ENCODE assay signal across 26 mouse cellular contexts in the genomic region with DNA sequence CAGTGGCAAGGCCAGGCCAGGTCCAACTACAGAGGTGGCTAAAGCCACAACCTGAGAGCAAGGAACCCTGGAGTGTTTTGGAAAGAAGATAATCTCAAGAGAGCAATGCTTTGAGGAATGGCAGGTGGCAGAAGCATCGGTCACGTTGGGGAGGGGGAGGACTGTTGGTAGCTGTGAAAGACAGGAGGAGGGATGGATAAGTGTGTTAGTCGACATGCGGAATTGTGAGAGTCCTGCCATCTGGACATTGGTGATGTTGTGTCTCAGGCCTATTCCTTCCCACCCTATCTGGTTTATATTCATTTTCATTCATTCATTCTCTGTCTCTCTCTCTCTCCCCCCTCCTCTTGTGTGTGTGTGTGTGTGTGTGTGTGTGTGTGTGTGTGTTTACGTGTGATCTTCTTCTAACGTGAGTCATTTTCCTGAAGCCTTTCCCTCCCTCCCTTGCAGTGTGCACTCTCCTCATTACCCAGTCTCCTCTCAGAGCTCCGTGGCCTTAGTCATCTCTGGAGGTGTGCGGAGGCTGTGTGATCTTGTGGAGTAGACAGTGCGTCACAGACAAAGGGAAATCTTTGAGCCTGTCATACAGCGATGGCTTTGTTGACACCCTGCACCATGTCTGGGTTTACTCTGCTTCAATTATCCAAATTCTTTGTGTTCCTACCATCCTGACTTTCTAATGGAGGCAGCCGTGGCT. TPM values are rescaled to one million over a fixed set of nuclear protein-coding genes. Genes with fewer than 3 reads are reported as not detected.
DNase-seq lines count a peak whose midpoint lies in the region; ATAC-seq and TF ChIP-seq lines count a peak whose summit lies in the region.
"Had no signal": no experiment of that assay in that cellular context is flagged by ENCODE, and none has a peak within 500 bp of the region (broad histone marks: within the 10 kb centered on the region; RNA-seq: fewer than 3 reads in every experiment).

No protein-coding gene starts in this region.

- peaks cover 57% of the 10 kb centered on the region for H3K36me3 ChIP-seq in forebrain, embryonic 13.5 days (ENCODE audit: poor library complexity, severe bottlenecking)
- peaks cover 19% of the 10 kb centered on the region for H3K36me3 ChIP-seq in forebrain, embryonic 12.5 days (replicated peaks)
- H3K36me3 ChIP-seq in macrophage (ENCODE audit: inconsistent target): peaks cover 63% of the 10 kb centered on the region

- H3K9me3 ChIP-seq in forebrain, embryonic 13.5 days (replicated peaks): no peaks in the 10 kb centered on the region
- no peaks in the 10 kb centered on the region for H3K9me3 ChIP-seq in forebrain, embryonic 12.5 days
- H3K9me3 ChIP-seq: embryonic facial prominence, embryonic 13.5 days; G1E; limb, embryonic 13.5 days; lung, embryonic 15.5 days; midbrain, embryonic 10.5 days; neural tube, embryonic 13.5 days had no signal

- peak overlapping the region; percentile 31; the same call in 1 of the 2 replicates for H3K27ac ChIP-seq in forebrain, embryonic 13.5 days
- no peak overlapping the region for H3K27ac ChIP-seq in forebrain, embryonic 12.5 days
- no peak overlapping the region for H3K27ac ChIP-seq in left cerebral cortex, adult 2 months
- peak overlapping the region; percentile 88; the same call in 1 of the 2 replicates for H3K27ac ChIP-seq in macrophage
- H3K27ac ChIP-seq: embryonic facial prominence, embryonic 13.5 days; heart, adult 2 months; hindbrain, embryonic 14.5 days; layer of hippocampus, adult 2 months; limb, embryonic 13.5 days; liver, embryonic 14.5 days; lung, embryonic 15.5 days; midbrain, embryonic 10.5 days; neural tube, embryonic 13.5 days had no signal

- H3K9ac ChIP-seq in forebrain, embryonic 13.5 days: no peak overlapping the region
- no peak overlapping the region for H3K9ac ChIP-seq in forebrain, embryonic 12.5 days
- H3K9ac ChIP-seq: embryonic facial prominence, embryonic 13.5 days; hindbrain, embryonic 14.5 days; limb, embryonic 13.5 days; liver, embryonic 14.5 days; lung, embryonic 15.5 days; neural tube, embryonic 13.5 days had no signal

- H3K4me1 ChIP-seq in forebrain, embryonic 13.5 days: peaks cover 7% of the 10 kb centered on the region; the same call in 1 of the 2 replicates
- peaks cover 3% of the 10 kb centered on the region; the same call in 1 of the 2 replicates for H3K4me1 ChIP-seq in forebrain, embryonic 12.5 days
- H3K4me1 ChIP-seq: embryonic facial prominence, embryonic 13.5 days; limb, embryonic 13.5 days; lung, embryonic 15.5 days; neural tube, embryonic 13.5 days had no signal

- H3K4me3 ChIP-seq in forebrain, embryonic 13.5 days: no peak overlapping the region
- H3K4me3 ChIP-seq in forebrain, embryonic 12.5 days (replicated peaks): no peak overlapping the region
- no peak overlapping the region for H3K4me3 ChIP-seq in left cerebral cortex, adult 2 months
- H3K4me3 ChIP-seq in macrophage (ENCODE audit: inconsistent target): no peak overlapping the region
- H3K4me3 ChIP-seq: embryonic facial prominence, embryonic 13.5 days; heart, adult 2 months; layer of hippocampus, adult 2 months; limb, embryonic 13.5 days; lung, embryonic 15.5 days; midbrain, embryonic 10.5 days; neural tube, embryonic 13.5 days had no signal

- H3K4me2 ChIP-seq in forebrain, embryonic 13.5 days: no peak overlapping the region
- no peak overlapping the region for H3K4me2 ChIP-seq in forebrain, embryonic 12.5 days
- H3K4me2 ChIP-seq: embryonic facial prominence, embryonic 13.5 days; hindbrain, embryonic 14.5 days; limb, embryonic 13.5 days; lung, embryonic 15.5 days; neural tube, embryonic 13.5 days had no signal

- ATAC-seq in forebrain, embryonic 13.5 days: 0 out of 2 replicates have a peak, but pooled peaks have one; percentile 28
- no peak for ATAC-seq in forebrain, embryonic 12.5 days (ENCODE audit: low FRiP score)

- no peaks in the 10 kb centered on the region for H3K27me3 ChIP-seq in forebrain, embryonic 13.5 days
- no peaks in the 10 kb centered on the region for H3K27me3 ChIP-seq in forebrain, embryonic 12.5 days
- H3K27me3 ChIP-seq: embryonic facial prominence, embryonic 13.5 days; limb, embryonic 13.5 days; lung, embryonic 15.5 days; neural tube, embryonic 13.5 days had no signal

- 80% methylated on average over 11 of the region's 11 CpGs for WGBS in forebrain, embryonic 13.5 days
- 90% methylated on average over 11 of the region's 11 CpGs for WGBS in forebrain, embryonic 12.5 days
- 92% methylated on average over 10 of the region's 11 CpGs for WGBS in macrophage (ENCODE audit: missing documents)

- no peaks in the 10 kb centered on the region; the same call in 1 of the 2 replicates for H3K79me2 ChIP-seq in macrophage (ENCODE audit: inconsistent target)

- no peak for TF ChIP-seq CTCF in left cerebral cortex, adult 2 months (IDR thresholded peaks at IDR 0.05)

- DNase-seq in left cerebral cortex, adult 2 months (ENCODE audit: extremely low spot score in 1 of 2, low spot score in 2 of 2): peak; percentile 32 to 33
- no peak for DNase-seq in left cerebral cortex, adult 11 months (ENCODE audit: low spot score)
- DNase-seq in 416B (ENCODE audit: low read depth): peak; percentile 9
- no peak for DNase-seq in gastrocnemius, postnatal 25 days
- DNase-seq: adrenal gland, postnatal 25 days; cerebellum, adult 9-11 months; gastrocnemius, postnatal 14 days; heart, adult 2 months; heart, postnatal 36 days; kidney, adult 8-10 months; kidney, postnatal 14 days; layer of hippocampus, postnatal 36 days; lung, postnatal 4 days; thymus, postnatal 25 days had no signal

- intact Hi-C loops in left cerebral cortex, adult 2 months (cut with DNase I): no loop called here

RNA-seq across cellular contexts. Expression of a gene that starts 43.4 kb away (rescaled TPM):
- 78.8 and 84.2 TPM in 2 replicates for polyA plus RNA-seq in forebrain, embryonic 13.5 days (2015; fragmentation: Nextera tagmentation; extraction: Ambion mirVana)
- 89.2 and 91.5 TPM in 2 replicates for polyA plus RNA-seq in forebrain, embryonic 12.5 days (2016; fragmentation: Nextera tagmentation; extraction: Ambion mirVana)
- total RNA-seq in left cerebral cortex, adult 2 months (2021): 10 to 100 TPM; 51.8 to 55.5 TPM
- total RNA-seq in macrophage (2018; cell fraction: chromatin; rRNA removed): 100 to 1,000 TPM; 109 to 369 (median 222) TPM
- total RNA-seq in macrophage (2018; cell fraction: cytosol; rRNA removed): 100 to 1,000 TPM; 103 to 157 (median 135) TPM
- 100 to 1,000 TPM in 18 of 26 experiments, 10 to 100 TPM in 8; 80.9 to 206 (median 115) TPM for total RNA-seq in macrophage (2018; cell fraction: nucleus; rRNA removed)
- 93.8 to 123 TPM (median 106 TPM) in 3 replicates for polyA plus RNA-seq in macrophage (2018)
- 10 to 100 TPM; 16.5 to 18.7 TPM for total RNA-seq in gastrocnemius, postnatal 25 days (2021)

Comparison
In these comparisons a context has a peak if more than half of its experiments do, and no peak if none do; other contexts are left out.
1. H3K27ac ChIP-seq: peak in forebrain, embryonic 13.5 days (single experiment) and macrophage (single experiment); none in forebrain, embryonic 12.5 days (single experiment) and left cerebral cortex, adult 2 months (single experiment).
2. DNase-seq: peak in left cerebral cortex, adult 2 months (2 of 2) and 416B (single experiment); none in left cerebral cortex, adult 11 months (single experiment) and gastrocnemius, postnatal 25 days (single experiment).